Mouse (Mus musculus): ENCODE results near the gene Zfp740.

DNA sequence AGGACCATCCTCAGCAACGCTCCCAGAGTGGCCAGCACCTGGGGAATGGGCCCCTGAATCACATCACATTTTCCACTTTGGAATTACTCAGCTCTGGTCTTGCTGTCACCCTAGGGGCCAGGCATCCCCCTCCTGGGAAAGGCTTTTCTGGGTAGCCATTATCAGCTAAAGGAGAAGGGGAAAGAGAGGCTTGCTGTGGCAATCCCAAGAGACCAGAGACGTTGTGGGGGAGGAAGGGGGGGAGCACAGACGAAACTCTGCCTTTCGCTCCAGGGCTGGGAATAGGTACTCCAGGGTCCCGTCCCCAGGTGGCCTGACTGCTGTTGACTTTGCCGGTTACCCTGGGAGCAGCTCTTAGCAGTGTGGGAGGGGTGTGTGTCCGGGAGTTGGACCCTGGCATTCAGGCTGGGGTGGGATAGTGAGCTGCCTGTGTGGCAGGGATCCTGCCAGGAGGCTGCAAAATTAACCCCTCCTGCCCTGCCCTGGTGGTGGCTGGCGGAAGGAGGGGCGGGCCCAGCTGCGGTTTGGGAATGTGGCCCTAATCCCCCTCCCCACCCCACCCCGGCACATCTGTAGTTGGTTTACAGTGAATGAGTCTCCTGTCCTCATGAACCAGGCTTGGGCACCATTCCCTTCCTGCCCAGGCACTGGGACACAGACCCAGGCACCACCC, 55.7 kb downstream of the Zfp740 start:
- no peak for TF ChIP-seq POLR2A (IDR thresholded peaks at IDR 0.05; ENCODE audit: low read depth, low read length)
- no peak for TF ChIP-seq RAD21 (IDR thresholded peaks at IDR 0.05; ENCODE audit: low read depth, low read length)
- TF ChIP-seq ZNF384 (IDR thresholded peaks at IDR 0.05; ENCODE audit: low read depth, low read length), result no peak
- no peak for TF ChIP-seq JUN (IDR thresholded peaks at IDR 0.05; ENCODE audit: insufficient read depth, low read depth, low read length)
- TF ChIP-seq ETS1 (conservative IDR thresholded peaks at IDR 0.05; ENCODE audit: low read depth, low read length), result no peak

Data from CH12.LX (cell line).